Mouse (Mus musculus): Measurements from ENCODE around the gene Fthl17c.
"Not testable (repeated sequence)": the region's sequence is repeated elsewhere in the genome, so short reads cannot be mapped to it uniquely, and the experiment has no call there.

The Fthl17c gene

DNA sequence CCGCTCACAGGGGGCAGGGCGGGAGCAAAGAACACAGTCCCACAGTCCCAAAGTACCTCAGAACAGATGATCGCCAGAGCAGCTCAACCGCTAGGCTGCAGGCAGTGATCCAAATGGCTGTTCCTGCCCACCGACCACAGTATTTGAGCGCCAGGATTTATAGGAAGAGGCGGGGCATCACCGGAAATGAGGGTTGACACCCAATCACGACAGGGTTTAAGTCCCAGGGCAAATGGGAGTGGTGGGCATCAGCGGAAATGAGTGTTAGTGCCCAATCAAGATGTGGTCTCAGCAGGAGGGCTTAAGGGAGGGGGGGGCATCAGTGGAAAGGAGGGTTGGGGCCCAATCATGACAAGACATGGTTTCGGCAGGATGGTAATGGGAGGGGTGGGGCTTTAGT, at the start of gene Fthl17c:
TSS of gene Fthl17c (minus strand) at position 101 of the 400 bp plus-strand sequence.
- DNase-seq (ENCODE audit: low spot score), result not testable (repeated sequence)

DNA sequence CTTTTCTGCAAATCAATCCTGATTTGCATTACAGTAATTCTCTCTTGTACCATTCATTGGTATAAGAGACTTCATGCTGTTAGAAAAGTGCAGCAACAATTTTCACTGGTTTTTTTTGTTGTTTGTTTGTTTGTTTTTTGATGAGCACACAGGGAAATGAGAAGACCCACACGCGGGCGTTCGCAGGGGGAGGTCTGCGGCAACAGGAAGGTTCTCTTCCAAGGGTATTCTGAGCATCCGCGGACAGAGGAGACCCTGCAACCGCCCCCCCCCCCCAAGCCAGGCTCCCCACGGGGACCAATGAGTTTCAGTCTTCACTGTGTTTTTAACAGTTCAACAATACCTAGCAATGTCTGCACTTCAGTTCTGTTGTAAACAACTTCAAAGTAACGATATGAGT, 43.1 kb upstream of the Fthl17c start:
- no peak for DNase-seq (ENCODE audit: low spot score)

DNA sequence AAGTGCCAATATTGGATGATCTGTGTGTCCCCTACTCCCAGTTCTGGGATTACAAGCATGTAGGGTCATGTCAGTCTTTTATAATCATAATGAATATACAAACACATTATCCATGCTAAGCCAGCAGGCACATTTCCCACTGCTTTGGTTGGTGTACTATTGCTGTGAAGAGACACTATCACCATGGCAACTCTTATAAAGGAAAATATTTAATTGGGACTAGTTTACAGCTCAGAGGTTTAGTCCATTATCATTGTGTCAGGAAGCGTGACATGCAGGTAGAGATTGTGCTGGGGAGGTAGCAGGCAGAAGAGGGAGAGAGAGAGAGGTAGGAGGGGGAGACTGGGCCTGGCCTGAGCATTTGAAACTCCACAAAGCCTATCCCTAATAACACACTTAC, 39.7 kb upstream of the Fthl17c start:
- DNase-seq (ENCODE audit: low spot score), result no peak

DNA sequence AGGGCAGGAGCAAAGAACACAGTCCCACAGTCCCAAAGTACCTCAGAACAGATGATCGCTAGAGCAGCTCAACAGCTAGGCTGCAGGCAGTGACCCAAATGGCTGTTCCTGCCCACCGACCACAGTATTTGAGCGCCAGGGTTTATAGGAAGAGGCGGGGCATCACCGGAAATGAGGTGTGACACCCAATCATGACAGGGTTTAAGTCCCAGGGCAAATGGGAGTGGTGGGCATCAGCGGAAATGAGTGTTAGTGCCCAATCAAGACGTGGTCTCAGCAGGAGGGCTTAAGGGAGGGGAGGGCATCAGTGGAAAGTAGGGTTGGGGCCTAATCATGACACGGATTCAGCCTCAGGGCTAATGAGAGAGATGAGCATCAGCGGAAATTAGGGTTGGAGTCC, 10.3 kb upstream of the Fthl17c start, which contains the start of gene Fthl17d:
TSS of gene Fthl17d (minus strand) at position 101 of the 400 bp plus-strand sequence.
- not testable (repeated sequence) for DNase-seq (ENCODE audit: low spot score)

GRCm38 (mm10) chrX:8964618-8965017, 11.7 kb downstream of the Fthl17c start:
- DNase-seq (ENCODE audit: low spot score), result not testable (repeated sequence)

GRCm38 (mm10) chrX:8962875-8963274, 13.5 kb downstream of the Fthl17c start, which contains the start of gene Fthl17b:
Gene Fthl17b, minus strand, starts transcription at chrX:8962975.
- not testable (repeated sequence) for DNase-seq (ENCODE audit: low spot score)

DNA sequence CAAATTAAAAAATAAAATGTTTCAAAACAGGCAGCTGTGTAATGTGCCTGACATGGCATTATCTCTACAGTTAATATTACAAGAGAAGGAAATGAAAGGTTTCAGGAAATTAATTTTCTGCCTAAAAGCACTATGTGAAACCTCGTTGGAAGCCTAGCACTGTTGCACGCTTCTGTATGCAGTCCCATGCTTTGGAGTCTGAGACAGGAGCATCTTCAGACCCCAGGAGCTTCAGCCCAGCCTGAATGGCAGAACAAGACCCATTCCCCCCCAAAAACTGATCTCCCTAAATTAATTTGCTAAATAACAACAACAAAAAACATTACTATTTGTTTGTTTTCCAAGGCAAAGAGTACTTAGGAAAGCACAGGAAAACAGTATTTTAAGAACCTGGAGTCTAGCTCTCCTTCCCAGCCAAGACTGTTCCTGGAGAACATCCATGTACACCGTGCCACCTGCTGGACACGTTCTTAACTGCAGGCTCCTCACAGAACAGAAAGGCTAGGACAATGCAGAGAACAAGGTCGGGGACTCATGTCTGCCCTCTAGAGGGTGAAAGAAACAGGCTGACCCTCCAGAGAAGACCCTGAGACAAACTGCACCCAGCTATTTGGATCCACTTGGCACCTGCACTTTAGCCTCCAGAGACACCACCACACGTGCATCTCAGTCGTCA, 28.1 kb downstream of the Fthl17c start:
- peak; percentile 4 for DNase-seq (ENCODE audit: low spot score)

DNA sequence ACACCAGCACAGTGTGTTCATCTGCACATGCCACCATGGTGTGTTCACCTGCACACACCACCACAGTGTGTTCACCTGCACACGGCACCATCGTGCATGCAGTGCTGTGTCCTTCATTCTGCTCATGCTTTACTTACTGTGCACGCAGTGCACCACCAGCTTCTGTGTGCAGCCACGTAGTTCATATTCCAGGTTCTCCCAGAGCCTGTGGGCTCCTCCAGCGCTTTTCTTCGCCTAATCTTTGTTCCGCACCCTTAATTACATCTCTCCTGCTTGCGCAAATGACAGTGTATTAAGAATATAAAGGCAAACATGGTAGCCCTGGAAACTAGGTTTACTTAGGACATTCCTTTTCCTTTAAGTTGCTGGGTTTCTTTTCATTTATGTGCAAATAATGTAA, 32.3 kb downstream of the Fthl17c start:
- DNase-seq (ENCODE audit: low spot score), result no peak

- DNase-seq (ENCODE audit: low spot score), result no peak
These were observed 49.1 kb downstream of the Fthl17c start for GRCm38 (mm10) chrX:8927308-8927707.
